Mouse (Mus musculus): Measurements from ENCODE around the gene Mep1a. TPM values are rescaled to one million over a fixed set of nuclear protein-coding genes. Genes with fewer than 3 reads are reported as not detected.

Mep1a gene
- not detected for polyA plus RNA-seq (2015; fragmentation: Illumina TruSeq; extraction: RNeasy Lipid Tissue Mini Kit (QIAGEN cat#74804); ENCODE audit: insufficient read depth, low read depth, low replicate concordance)

GRCm38 (mm10) chr17:43502592-43502991 is at the start of gene Mep1a:
Gene Mep1a, minus strand, starts transcription at chr17:43502812.

GRCm38 (mm10) chr17:43543539-43543938 is 40.9 kb upstream of the Mep1a start, which contains the start of gene Ankrd66:
Gene Ankrd66, minus strand, starts transcription at chr17:43543639.

Other genes starting within 250 kb of the Mep1a start
- not detected for gene Adgrf1, start 232.5 kb downstream of the Mep1a start, polyA plus RNA-seq (2015; fragmentation: Illumina TruSeq; extraction: RNeasy Lipid Tissue Mini Kit (QIAGEN cat#74804); ENCODE audit: insufficient read depth, low read depth, low replicate concordance)
- 39.2 TPM for gene Adgrf5, start 142.4 kb downstream of the Mep1a start, polyA plus RNA-seq (2015; fragmentation: Illumina TruSeq; extraction: RNeasy Lipid Tissue Mini Kit (QIAGEN cat#74804); ENCODE audit: insufficient read depth, low read depth, low replicate concordance)
- gene Ankrd66, start 40.8 kb upstream of the Mep1a start, polyA plus RNA-seq (2015; fragmentation: Illumina TruSeq; extraction: RNeasy Lipid Tissue Mini Kit (QIAGEN cat#74804); ENCODE audit: insufficient read depth, low read depth, low replicate concordance), result not detected
- gene Pla2g7, start 65.3 kb upstream of the Mep1a start, polyA plus RNA-seq (2015; fragmentation: Illumina TruSeq; extraction: RNeasy Lipid Tissue Mini Kit (QIAGEN cat#74804); ENCODE audit: insufficient read depth, low read depth, low replicate concordance), result 2.6 TPM
- gene Tdrd6, start 127.5 kb upstream of the Mep1a start, polyA plus RNA-seq (2015; fragmentation: Illumina TruSeq; extraction: RNeasy Lipid Tissue Mini Kit (QIAGEN cat#74804); ENCODE audit: insufficient read depth, low read depth, low replicate concordance), result not detected
- gene Slc25a27, start 164.4 kb upstream of the Mep1a start, polyA plus RNA-seq (2015; fragmentation: Illumina TruSeq; extraction: RNeasy Lipid Tissue Mini Kit (QIAGEN cat#74804); ENCODE audit: insufficient read depth, low read depth, low replicate concordance), result 4.2 TPM
- 10.5 TPM for gene Cyp39a1, start 164.6 kb upstream of the Mep1a start, polyA plus RNA-seq (2015; fragmentation: Illumina TruSeq; extraction: RNeasy Lipid Tissue Mini Kit (QIAGEN cat#74804); ENCODE audit: insufficient read depth, low read depth, low replicate concordance)